Mouse (Mus musculus) embryo, embryonic 11 days (tissue): Measurements from ENCODE around the gene E2f8.

ENCODE experiments used
- DNase-seq: peaks from one replicate; pipeline ENCODE4 v3.0.0-alpha.2; 2015

Gene E2f8

DNA sequence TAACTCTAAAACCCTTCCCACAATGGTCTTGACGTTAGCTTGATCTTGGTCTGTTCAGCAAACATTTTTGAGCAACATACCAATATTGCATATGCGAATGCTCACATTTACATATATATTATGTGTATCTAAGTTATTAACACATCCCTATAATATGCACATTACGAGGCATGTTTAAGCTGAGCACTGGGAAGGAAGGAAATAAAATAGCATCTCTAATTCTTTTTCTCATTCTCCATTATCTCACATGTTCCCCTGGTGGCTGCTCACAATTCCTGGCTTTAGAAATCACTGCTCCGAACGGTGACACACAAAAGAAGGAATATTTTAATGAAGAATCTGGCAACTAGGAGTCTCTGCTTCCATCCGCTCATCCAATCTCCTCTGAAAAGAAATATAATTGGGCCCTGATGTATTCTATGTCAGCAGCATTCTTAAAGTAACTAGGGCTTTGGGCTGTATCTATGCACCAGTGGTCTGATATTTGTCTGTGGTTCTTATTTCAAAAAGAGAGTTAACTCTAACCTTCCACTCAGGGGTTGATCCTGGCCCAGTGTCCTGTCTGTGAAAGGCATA, 29.8 kb downstream of the E2f8 start:
- DNase-seq = no peak

GRCm38 (mm10) chr7:48847820-48848650, 33.4 kb downstream of the E2f8 start, which contains the start of gene Csrp3:
TSS of gene Csrp3 (minus strand) at chr7:48848033.
- DNase-seq = no peak

GRCm38 (mm10) chr7:48846755-48847154, 34.6 kb downstream of the E2f8 start:
- DNase-seq = peak; percentile 11

GRCm38 (mm10) chr7:48845213-48845973, 36.0 kb downstream of the E2f8 start:
- peak; percentile 31 for DNase-seq

DNA sequence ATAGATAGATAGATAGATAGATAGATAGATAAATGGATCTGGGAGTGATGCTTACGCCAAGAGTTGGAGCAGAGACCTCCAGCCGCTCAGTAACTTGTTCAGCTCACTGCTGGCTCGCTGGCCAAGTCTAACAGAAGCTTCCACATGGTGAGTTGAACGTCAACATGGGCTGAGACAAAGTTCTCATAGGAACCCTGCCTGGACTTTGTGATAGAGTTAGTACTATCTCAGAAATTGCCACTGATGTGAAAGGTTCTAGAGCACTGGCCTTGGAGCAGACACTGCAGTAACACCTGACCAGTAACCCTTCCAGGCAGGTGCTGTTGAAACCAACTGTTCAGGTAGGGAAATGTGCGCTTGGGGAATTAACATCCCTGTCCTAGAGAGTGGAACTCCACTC, 37.9 kb downstream of the E2f8 start:
- no peak for DNase-seq

DNA sequence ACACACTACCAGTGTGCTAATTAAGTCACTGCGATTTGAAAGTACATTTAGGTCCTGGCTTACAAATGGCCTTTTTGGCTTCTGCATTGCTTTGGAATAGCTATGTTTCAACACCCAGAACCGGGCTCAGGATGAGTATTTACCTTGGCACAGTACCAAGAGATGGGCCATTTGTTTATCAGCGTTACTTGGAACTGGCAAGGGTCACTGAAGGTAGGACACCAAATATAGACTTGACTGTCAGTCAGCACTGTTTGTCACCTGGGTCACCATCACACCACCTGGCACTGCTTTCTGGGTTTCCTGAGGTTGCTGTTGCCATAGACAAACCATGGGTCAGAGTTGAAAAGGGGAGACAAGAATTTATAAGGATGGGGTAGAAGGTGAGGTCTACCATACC, 39.0 kb downstream of the E2f8 start:
- no peak for DNase-seq

DNA sequence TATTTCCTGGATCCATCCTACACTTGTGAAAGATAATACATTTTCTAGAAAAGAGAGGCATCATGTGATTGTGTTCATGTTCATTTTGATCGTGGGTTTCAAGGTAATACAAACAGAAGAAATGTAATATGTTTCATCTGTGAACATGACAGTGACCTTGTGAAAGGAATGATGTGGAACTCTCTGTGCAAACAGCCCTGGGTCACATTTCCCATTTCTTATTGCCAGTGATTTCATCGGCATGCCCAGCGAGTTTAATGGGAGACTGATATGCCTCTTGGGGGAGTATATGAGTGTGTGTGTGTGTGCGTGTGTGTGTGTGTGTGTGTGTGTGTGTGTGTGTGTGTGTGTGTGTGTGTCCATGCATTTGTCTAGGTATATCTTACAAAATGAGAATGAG, 39.9 kb downstream of the E2f8 start:
- no peak for DNase-seq

- no peak for DNase-seq
Observed at GRCm38 (mm10) chr7:48840545-48840944, 40.9 kb downstream of the E2f8 start.

- no peak for DNase-seq
Observed at GRCm38 (mm10) chr7:48838434-48838833, 43.0 kb downstream of the E2f8 start.

DNA sequence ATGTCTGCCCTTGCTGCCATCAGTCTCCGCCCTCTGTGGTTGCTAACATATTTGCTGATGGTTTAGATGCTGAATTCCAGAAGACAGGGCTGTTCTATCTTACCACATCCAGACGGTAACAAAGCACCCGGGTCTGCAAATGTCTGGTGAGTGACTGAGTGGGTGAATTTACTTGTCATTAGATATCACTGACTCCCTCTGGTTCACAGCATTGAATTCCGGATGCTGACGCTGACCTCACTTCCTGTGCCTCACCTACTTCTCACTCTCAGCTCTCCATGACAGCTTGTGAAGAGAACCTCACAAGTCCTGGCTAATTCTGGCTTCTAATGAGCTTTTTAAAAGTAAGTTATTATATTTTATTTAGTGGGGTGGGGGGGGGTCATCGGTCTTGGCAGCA, 44.4 kb downstream of the E2f8 start:
- DNase-seq = no peak

GRCm38 (mm10) chr7:48834989-48835626, 46.3 kb downstream of the E2f8 start:
- peak; percentile 33 for DNase-seq

- DNase-seq = no peak
Observed at GRCm38 (mm10) chr7:48834371-48834970, 46.9 kb downstream of the E2f8 start.

DNA sequence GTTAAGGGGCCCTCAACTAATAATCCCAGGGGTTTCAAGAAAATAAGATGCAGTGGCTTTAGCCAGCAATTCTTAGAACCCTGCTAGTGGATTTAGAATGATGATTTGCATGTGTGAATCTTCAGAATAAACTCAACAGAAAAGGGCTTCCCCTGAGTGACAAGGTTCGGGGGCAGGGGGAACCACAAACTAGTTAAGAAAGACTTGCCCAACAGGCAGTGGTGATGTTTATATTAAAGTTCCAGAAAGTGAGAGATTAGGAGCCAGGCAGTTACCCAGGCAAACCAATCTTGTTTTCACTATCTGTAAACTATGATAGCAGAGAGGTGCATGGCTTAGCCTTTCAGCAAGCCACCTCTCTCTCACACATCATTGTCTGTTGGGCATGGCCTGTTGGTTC, 48.7 kb downstream of the E2f8 start:
- DNase-seq = no peak

GRCm38 (mm10) chr7:48830395-48830794, 51.0 kb downstream of the E2f8 start:
- DNase-seq = no peak

GRCm38 (mm10) chr7:48829177-48829910, 52.1 kb downstream of the E2f8 start:
- no peak for DNase-seq

DNA sequence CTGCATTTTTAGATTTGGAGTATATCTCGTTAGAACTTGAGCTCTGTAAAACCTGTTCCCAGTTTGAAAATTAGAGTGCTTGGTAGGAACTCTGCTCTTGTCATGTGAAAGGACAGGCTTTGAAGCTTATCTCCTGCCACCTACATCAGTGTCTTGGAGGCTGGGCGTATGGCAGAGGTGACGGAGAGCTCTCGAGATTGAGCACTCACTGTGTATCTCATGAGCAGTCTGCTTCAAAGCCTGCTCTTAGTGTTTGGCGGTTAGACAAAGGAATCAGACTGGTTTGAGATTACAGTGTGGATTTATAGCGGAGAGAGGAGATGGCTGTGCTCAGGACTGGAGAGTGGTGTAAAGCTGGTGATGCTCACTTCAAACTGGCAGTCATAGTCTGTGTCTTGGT, 56.2 kb downstream of the E2f8 start:
- DNase-seq = no peak

GRCm38 (mm10) chr7:48824671-48825070, 56.7 kb downstream of the E2f8 start:
- DNase-seq = no peak

GRCm38 (mm10) chr7:48823621-48824020, 57.8 kb downstream of the E2f8 start:
- DNase-seq = no peak

DNA sequence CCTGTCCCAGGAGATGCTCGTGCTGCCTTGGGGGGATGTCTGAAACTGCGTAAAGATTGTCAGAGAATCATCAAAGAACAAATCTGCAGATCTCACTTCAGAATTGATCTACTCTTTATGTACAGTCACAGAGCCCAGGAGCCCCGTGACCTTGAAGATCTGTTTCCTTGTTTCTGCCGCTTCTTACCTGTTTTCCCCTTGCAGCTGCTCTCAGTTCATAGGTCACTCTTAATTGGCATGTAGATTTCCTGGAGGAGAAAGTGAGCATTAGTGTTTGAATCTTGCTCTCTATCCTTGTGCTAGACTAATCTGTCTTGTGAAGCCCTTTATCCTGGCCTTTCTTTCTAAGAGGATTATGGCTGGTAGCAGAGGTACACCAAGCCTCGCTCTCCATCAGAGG, 59.7 kb downstream of the E2f8 start:
- no peak for DNase-seq
